Mouse (Mus musculus): Measurements from ENCODE around the gene Mlph. TPM values are rescaled to one million over a fixed set of nuclear protein-coding genes. Genes with fewer than 3 reads are reported as not detected.

The Mlph gene
- polyA plus RNA-seq, 1 experiment from 2014 or later, result 3.0 TPM

DNA sequence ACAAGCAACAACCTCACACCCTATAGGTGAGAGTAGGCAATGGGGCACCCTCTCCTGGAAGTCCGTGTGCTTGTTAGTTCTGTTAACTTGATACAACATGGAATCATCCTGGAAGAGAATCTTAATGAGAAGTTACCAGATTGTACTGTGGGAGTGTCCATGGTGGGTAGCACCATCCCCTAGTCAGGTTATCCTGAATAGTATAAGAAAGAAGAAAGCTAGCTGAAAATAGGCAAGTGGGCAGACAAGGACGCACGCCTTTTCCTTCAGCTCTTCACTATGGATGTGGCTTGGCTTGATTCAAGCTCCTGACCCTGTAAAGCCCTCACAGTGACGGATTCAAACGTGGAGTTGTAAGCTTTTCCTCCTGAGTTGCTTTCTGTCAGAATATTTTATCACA is 15.1 kb upstream of the Mlph start:
- TF ChIP-seq CTCF (IDR thresholded peaks at IDR 0.05; ENCODE audit: low read depth), result no peak

GRCm38 (mm10) chr1:90900406-90900805 is 14.5 kb upstream of the Mlph start:
- ATAC-seq, result no peak
- TF ChIP-seq CTCF (IDR thresholded peaks at IDR 0.05; ENCODE audit: low read depth), result no peak
- no peak overlapping the region for H3K4me3 ChIP-seq (ENCODE audit: low read depth, low read length)
- H3K4me1 ChIP-seq (replicated peaks; ENCODE audit: control insufficient read depth, insufficient read depth, low read length), result no peaks in the 10 kb centered on the region
- H3K9ac ChIP-seq (ENCODE audit: low read depth, low read length), result no peak overlapping the region
- H3K27ac ChIP-seq (ENCODE audit: low read depth, low read length), result no peak overlapping the region
- no peaks in the 10 kb centered on the region for H3K9me3 ChIP-seq (ENCODE audit: control insufficient read depth)
- no peaks in the 10 kb centered on the region for H3K27me3 ChIP-seq (replicated peaks; ENCODE audit: control insufficient read depth, insufficient read depth, low read length)
- no peak overlapping the region for H3K4me2 ChIP-seq (replicated peaks; ENCODE audit: low read depth)
- H3K36me3 ChIP-seq (ENCODE audit: control insufficient read depth, insufficient read depth), result no peaks in the 10 kb centered on the region
- WGBS, result 81% methylated on average over 6 of the region's 6 CpGs

More for the DNA sequence above, 15.1 kb upstream of the Mlph start:
- Histone ChIP-seq H3K9ac (ENCODE audit: low read depth, low read length) (no peak overlapping the region), H3K27ac (ENCODE audit: low read depth, low read length) (no peak overlapping the region), H3K27me3 (replicated peaks; ENCODE audit: control insufficient read depth, insufficient read depth, low read length) (no peaks in the 10 kb centered on the region), H3K4me2 (replicated peaks; ENCODE audit: low read depth) (no peak overlapping the region), H3K4me3 (ENCODE audit: low read depth, low read length) (no peak overlapping the region), H3K4me1 (replicated peaks; ENCODE audit: control insufficient read depth, insufficient read depth, low read length) (no peaks in the 10 kb centered on the region), H3K36me3 (ENCODE audit: control insufficient read depth, insufficient read depth) (no peaks in the 10 kb centered on the region), H3K9me3 (ENCODE audit: control insufficient read depth) (no peaks in the 10 kb centered on the region)
- no peak for ATAC-seq
- WGBS, result 87% methylated on average over 5 of the region's 5 CpGs

DNA sequence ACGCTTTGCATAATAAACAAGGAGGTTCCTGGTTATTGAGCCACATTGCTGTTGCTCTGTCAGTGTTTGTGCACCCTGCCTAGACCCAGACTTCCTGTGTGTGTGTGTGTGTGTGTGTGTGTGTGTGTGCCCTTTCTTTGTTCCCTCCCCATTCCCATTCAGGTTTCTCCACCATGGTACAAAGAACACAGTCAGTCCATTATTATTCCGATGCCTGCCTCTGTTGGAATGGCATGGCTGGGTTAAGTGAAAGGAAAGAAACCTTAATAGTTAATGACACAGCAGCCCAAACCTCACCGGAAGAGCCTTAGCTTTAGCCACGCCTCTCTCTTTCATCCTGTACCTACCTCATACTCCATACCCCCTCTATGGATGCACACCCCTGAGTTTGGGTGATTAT is 13.6 kb upstream of the Mlph start:
- Histone ChIP-seq H3K4me2 (replicated peaks; ENCODE audit: low read depth) (no peak overlapping the region), H3K9ac (ENCODE audit: low read depth, low read length) (no peak overlapping the region), H3K27me3 (replicated peaks; ENCODE audit: control insufficient read depth, insufficient read depth, low read length) (no peaks in the 10 kb centered on the region), H3K9me3 (ENCODE audit: control insufficient read depth) (no peaks in the 10 kb centered on the region), H3K4me1 (replicated peaks; ENCODE audit: control insufficient read depth, insufficient read depth, low read length) (no peaks in the 10 kb centered on the region), H3K4me3 (ENCODE audit: low read depth, low read length) (no peak overlapping the region), H3K27ac (ENCODE audit: low read depth, low read length) (no peak overlapping the region), H3K36me3 (ENCODE audit: control insufficient read depth, insufficient read depth) (no peaks in the 10 kb centered on the region)
- ATAC-seq, result no peak
- TF ChIP-seq CTCF (IDR thresholded peaks at IDR 0.05; ENCODE audit: low read depth), result no peak
- 88% methylated on average over 4 of the region's 4 CpGs for WGBS

- Histone ChIP-seq H3K27me3 (replicated peaks; ENCODE audit: control insufficient read depth, insufficient read depth, low read length) (no peaks in the 10 kb centered on the region), H3K9me3 (ENCODE audit: control insufficient read depth) (no peaks in the 10 kb centered on the region), H3K4me1 (replicated peaks; ENCODE audit: control insufficient read depth, insufficient read depth, low read length) (no peaks in the 10 kb centered on the region), H3K4me2 (replicated peaks; ENCODE audit: low read depth) (no peak overlapping the region), H3K9ac (ENCODE audit: low read depth, low read length) (no peak overlapping the region), H3K27ac (ENCODE audit: low read depth, low read length) (no peak overlapping the region), H3K36me3 (ENCODE audit: control insufficient read depth, insufficient read depth) (no peaks in the 10 kb centered on the region), H3K4me3 (ENCODE audit: low read depth, low read length) (no peak overlapping the region)
- TF ChIP-seq CTCF (IDR thresholded peaks at IDR 0.05; ENCODE audit: low read depth), result no peak
- WGBS, result 80% methylated on average over 6 of the region's 6 CpGs
- ATAC-seq, result no peak
These were observed 13.1 kb upstream of the Mlph start for GRCm38 (mm10) chr1:90901681-90902208.

- no peaks in the 10 kb centered on the region for H3K9me3 ChIP-seq (ENCODE audit: control insufficient read depth)
- no peaks in the 10 kb centered on the region for H3K27me3 ChIP-seq (replicated peaks; ENCODE audit: control insufficient read depth, insufficient read depth, low read length)
- H3K36me3 ChIP-seq (ENCODE audit: control insufficient read depth, insufficient read depth), result no peaks in the 10 kb centered on the region
- H3K4me1 ChIP-seq (replicated peaks; ENCODE audit: control insufficient read depth, insufficient read depth, low read length), result no peaks in the 10 kb centered on the region
- TF ChIP-seq CTCF (IDR thresholded peaks at IDR 0.05; ENCODE audit: low read depth), result no peak
- H3K4me2 ChIP-seq (replicated peaks; ENCODE audit: low read depth), result no peak overlapping the region
- WGBS, result 63% methylated on average over 3 of the region's 3 CpGs
- no peak overlapping the region for H3K9ac ChIP-seq (ENCODE audit: low read depth, low read length)
- no peak overlapping the region for H3K4me3 ChIP-seq (ENCODE audit: low read depth, low read length)
- ATAC-seq, result no peak
- no peak overlapping the region for H3K27ac ChIP-seq (ENCODE audit: low read depth, low read length)
These were observed 12.1 kb upstream of the Mlph start for GRCm38 (mm10) chr1:90902751-90903150.

GRCm38 (mm10) chr1:90903211-90903945 is 11.5 kb upstream of the Mlph start:
- H3K4me3 ChIP-seq (ENCODE audit: low read depth, low read length), result no peak overlapping the region
- ATAC-seq, result no peak
- peak overlapping the region; percentile 16; the same call in 1 of the 2 replicates for H3K27ac ChIP-seq (ENCODE audit: low read depth, low read length)
- no peaks in the 10 kb centered on the region for H3K27me3 ChIP-seq (replicated peaks; ENCODE audit: control insufficient read depth, insufficient read depth, low read length)
- no peak for TF ChIP-seq CTCF (IDR thresholded peaks at IDR 0.05; ENCODE audit: low read depth)
- no peaks in the 10 kb centered on the region for H3K36me3 ChIP-seq (ENCODE audit: control insufficient read depth, insufficient read depth)
- H3K4me2 ChIP-seq (replicated peaks; ENCODE audit: low read depth), result no peak overlapping the region
- no peaks in the 10 kb centered on the region for H3K4me1 ChIP-seq (replicated peaks; ENCODE audit: control insufficient read depth, insufficient read depth, low read length)
- no peak overlapping the region for H3K9ac ChIP-seq (ENCODE audit: low read depth, low read length)
- 43% methylated on average over 3 of the region's 3 CpGs for WGBS
- H3K9me3 ChIP-seq (ENCODE audit: control insufficient read depth), result no peaks in the 10 kb centered on the region
